In the genomic region with DNA sequence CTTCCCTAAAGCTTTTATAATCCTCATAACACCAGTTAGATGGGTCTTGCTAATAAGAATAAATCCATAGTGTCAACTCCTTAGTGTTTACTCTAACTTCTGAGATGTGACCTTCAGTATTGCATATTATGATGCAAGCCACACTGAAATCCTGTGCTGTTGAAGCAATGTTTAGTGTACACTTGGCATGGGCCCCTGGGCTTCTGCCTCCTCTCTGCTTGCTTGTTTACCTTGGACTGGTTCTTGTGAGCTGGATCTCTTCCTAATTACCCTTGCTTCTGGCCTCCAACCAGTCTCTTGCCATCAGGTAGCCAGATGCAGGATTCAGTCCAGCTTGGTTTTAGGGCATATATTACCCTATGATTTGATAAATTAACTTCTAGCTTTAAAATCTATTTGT, we compare ENCODE assay signal across 10 mouse cellular contexts. TPM values are rescaled to one million over a fixed set of nuclear protein-coding genes. Genes with fewer than 3 reads are reported as not detected.
DNase-seq lines count a peak whose midpoint lies in the region; ATAC-seq and TF ChIP-seq lines count a peak whose summit lies in the region.
"Had no signal": no experiment of that assay in that cellular context is flagged by ENCODE, and none has a peak within 500 bp of the region (broad histone marks: within the 10 kb centered on the region; RNA-seq: fewer than 3 reads in every experiment).

No protein-coding gene starts in this region.

- H3K4me1 ChIP-seq in lung, embryonic 16.5 days (replicated peaks; ENCODE audit: control insufficient read depth, insufficient read depth, low read length) = no peaks in the 10 kb centered on the region; the same call in 1 of the 2 replicates
- no peaks in the 10 kb centered on the region for H3K4me1 ChIP-seq in midbrain, embryonic 13.5 days (replicated peaks)
- H3K4me1 ChIP-seq: heart, embryonic 15.5 days had no signal

- no peak overlapping the region for H3K27ac ChIP-seq in lung, embryonic 16.5 days (ENCODE audit: low read length)
- H3K27ac ChIP-seq in midbrain, embryonic 13.5 days = no peak overlapping the region
- H3K27ac ChIP-seq: heart, embryonic 15.5 days had no signal

- TF ChIP-seq POLR2A in brain, embryonic 14.5 days (IDR thresholded peaks at IDR 0.05; ENCODE audit: borderline replicate concordance, extremely low read depth, insufficient read depth, insufficient read length, poor library complexity, severe bottlenecking) = no peak

- no peaks in the 10 kb centered on the region for H3K36me3 ChIP-seq in lung, embryonic 16.5 days (ENCODE audit: control insufficient read depth, insufficient read depth, low read length)
- no peaks in the 10 kb centered on the region for H3K36me3 ChIP-seq in midbrain, embryonic 13.5 days
- H3K36me3 ChIP-seq: heart, embryonic 15.5 days had no signal

- no peaks in the 10 kb centered on the region for H3K9me3 ChIP-seq in lung, embryonic 16.5 days (ENCODE audit: control insufficient read depth, low read length)
- H3K9me3 ChIP-seq in midbrain, embryonic 13.5 days = no peaks in the 10 kb centered on the region
- H3K9me3 ChIP-seq: heart, embryonic 15.5 days had no signal

- no peak overlapping the region for H3K4me3 ChIP-seq in lung, embryonic 16.5 days (ENCODE audit: low read length)
- H3K4me3 ChIP-seq in midbrain, embryonic 13.5 days (replicated peaks) = no peak overlapping the region
- H3K4me3 ChIP-seq: heart, embryonic 15.5 days had no signal

- no peak overlapping the region for H3K9ac ChIP-seq in lung, embryonic 16.5 days (ENCODE audit: low read length)
- H3K9ac ChIP-seq in midbrain, embryonic 13.5 days (replicated peaks) = no peak overlapping the region
- H3K9ac ChIP-seq: heart, embryonic 15.5 days had no signal

- no peak for TF ChIP-seq CTCF in brain, embryonic 14.5 days (IDR thresholded peaks at IDR 0.05; ENCODE audit: borderline replicate concordance, extremely low read depth, insufficient read depth, insufficient read length)

- no peak for ATAC-seq in cerebellum, adult (ENCODE audit: insufficient number of reproducible peaks, low FRiP score, low TSS enrichment)
- ATAC-seq in lung, embryonic 16.5 days (ENCODE audit: low read depth) = peak; percentile 76
- ATAC-seq in midbrain, embryonic 13.5 days = no peak
- ATAC-seq in activated CD4-positive, CD25-positive, alpha-beta regulatory T cell, adult 4 months = no peak

- H3K4me2 ChIP-seq in lung, embryonic 16.5 days (ENCODE audit: low read depth, low read length) = no peak overlapping the region
- H3K4me2 ChIP-seq in midbrain, embryonic 13.5 days (replicated peaks) = no peak overlapping the region
- H3K4me2 ChIP-seq: heart, embryonic 15.5 days had no signal

- no peaks in the 10 kb centered on the region for H3K27me3 ChIP-seq in lung, embryonic 16.5 days (ENCODE audit: control insufficient read depth, insufficient read depth, low read depth, low read length)
- no peaks in the 10 kb centered on the region for H3K27me3 ChIP-seq in midbrain, embryonic 13.5 days
- H3K27me3 ChIP-seq: heart, embryonic 15.5 days had no signal

- DNase-seq in cerebellum, postnatal 10 days = peak; percentile 50 to 62
- peak; percentile 32 for DNase-seq in 3134 (ENCODE audit: extremely low read depth, insufficient read length, low spot score)
- DNase-seq in brain, embryonic 14.5 days (ENCODE audit: low read depth) = peak; percentile 25
- DNase-seq in layer of hippocampus, adult 8-10 months (ENCODE audit: low spot score in 2 of 2) = no peak
- DNase-seq: thymus, postnatal 4 days had no signal

RNA-seq across cellular contexts. Expression of gene Rgs2, which starts 57.0 kb away (rescaled TPM):
- polyA plus RNA-seq in brain, embryonic 14.5 days (2012; rRNA removed) = 42.1 and 52.2 TPM in 2 replicates
- 183 and 208 TPM in 2 replicates for polyA plus RNA-seq in lung, embryonic 16.5 days (2015; fragmentation: Nextera tagmentation; extraction: Ambion mirVana)
- 10 to 100 TPM; 41.4 to 53.2 (median 46.8) TPM for total RNA-seq in layer of hippocampus, adult 8-10 months (2022)
- polyA plus RNA-seq in midbrain, embryonic 13.5 days (2015; fragmentation: Nextera tagmentation; extraction: Ambion mirVana) = 170 and 177 TPM in 2 replicates
- polyA plus RNA-seq in activated CD4-positive, CD25-positive, alpha-beta regulatory T cell, adult 4 months (2017; shearing (Covaris generic)) = 10 to 100 TPM; 22.0 to 23.6 TPM

Comparison
In these comparisons a context has a peak if more than half of its experiments do, and no peak if none do; other contexts are left out.
1. DNase-seq: peak in cerebellum, postnatal 10 days (2 of 2), 3134 (single experiment) and brain, embryonic 14.5 days (single experiment); none in layer of hippocampus, adult 8-10 months (0 of 2).